Mouse (Mus musculus) olfactory bulb, adult 2 months (tissue): ENCODE measurements around the gene Stx4a.

Experiments used
- CTCF ChIP-seq: fragments of 200-500 bp; IDR thresholded peaks from 2 replicates; pipeline ENCODE4 v1.5.1; 2012; ENCODE audit warnings: low read depth, mild to moderate bottlenecking, low read length, moderate library complexity; ENCODE audit not compliant: insufficient read depth
- POLR2A ChIP-seq: fragments of 200-500 bp; IDR thresholded peaks from 2 replicates; pipeline ENCODE4 v1.6.1; 2012; ENCODE audit warnings: mild to moderate bottlenecking, low read depth, low read length, moderate library complexity; ENCODE audit not compliant: insufficient read depth

DNA sequence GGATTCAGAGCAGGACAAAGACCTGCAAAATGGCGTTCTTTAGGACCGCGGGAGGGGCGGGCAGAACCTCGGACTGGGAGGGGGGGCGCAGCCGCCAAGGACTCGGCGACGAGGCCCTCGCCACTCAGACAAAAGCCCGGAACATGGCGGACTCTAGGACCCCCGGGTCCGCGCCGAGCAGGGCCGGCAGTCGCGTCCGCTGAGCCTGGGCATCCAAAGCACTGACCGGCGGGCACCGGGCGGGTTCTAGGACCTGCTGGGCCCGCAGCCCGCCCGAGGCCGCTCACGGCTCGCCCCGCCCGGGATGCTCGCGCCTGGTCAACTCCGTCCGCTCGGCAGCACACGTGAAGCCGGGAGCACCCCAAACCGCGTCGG, 51.5 kb downstream of the Stx4a start:
- TF ChIP-seq POLR2A (no peak), CTCF (no peak)
